Mouse (Mus musculus): ENCODE data around the gene A630076J17Rik.

A630076J17Rik gene

GRCm38 (mm10) chr3:107230527-107230926 lies at the start of gene A630076J17Rik:
Gene A630076J17Rik (plus strand): TSS chr3:107230614.
- no peak for DNase-seq (ENCODE audit: low read depth in 2 of 2, low spot score in 2 of 2)

DNA sequence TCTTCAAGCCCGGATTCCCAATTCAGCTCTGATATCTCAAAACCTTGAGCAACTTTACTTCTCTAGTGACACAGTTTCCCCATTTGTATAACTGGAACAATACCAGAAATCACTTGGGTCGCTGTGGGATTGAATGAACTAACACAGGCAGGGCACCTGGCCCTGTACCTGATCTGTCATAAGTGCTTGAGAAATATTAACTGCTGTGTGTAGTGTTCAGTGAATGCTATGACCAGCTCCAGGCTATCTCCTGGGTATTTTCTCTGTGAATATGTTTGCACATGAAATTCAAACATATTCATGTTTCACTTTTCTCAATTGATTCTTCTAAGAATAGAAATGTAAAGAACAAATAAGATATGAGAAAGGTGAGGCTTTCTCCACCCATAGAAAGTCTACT lies 49.6 kb upstream of the A630076J17Rik start:
- DNase-seq (ENCODE audit: low read depth in 2 of 2, low spot score in 2 of 2) = no peak

DNA sequence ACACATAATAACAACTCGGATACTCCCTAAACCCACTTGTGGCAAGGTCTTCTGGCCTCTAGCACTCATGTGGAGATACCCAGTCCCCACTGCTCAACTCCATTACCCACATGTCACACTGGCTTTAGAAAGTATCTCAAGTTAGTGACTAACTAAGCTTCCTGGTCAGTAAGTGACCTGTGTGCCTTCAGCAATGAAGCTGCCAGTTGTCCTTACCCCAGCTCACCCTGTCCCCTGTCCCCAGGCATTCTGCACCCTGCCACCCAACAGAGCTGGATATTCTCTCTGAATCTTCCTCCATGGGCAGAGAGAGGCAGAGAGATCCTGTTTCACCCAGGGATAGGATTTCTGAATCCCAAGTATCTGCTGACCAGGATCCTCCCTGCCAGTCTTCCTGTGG lies 47.7 kb upstream of the A630076J17Rik start, which contains the start of gene Kcna10:
TSS of gene Kcna10 (plus strand) at position 301 of the 400 bp plus-strand sequence.
- no peak for DNase-seq (ENCODE audit: low read depth in 2 of 2, low spot score in 2 of 2)

- DNase-seq (ENCODE audit: low read depth in 2 of 2, low spot score in 2 of 2) = no peak
Measured at GRCm38 (mm10) chr3:107183178-107183577, 47.2 kb upstream of the A630076J17Rik start.

DNA sequence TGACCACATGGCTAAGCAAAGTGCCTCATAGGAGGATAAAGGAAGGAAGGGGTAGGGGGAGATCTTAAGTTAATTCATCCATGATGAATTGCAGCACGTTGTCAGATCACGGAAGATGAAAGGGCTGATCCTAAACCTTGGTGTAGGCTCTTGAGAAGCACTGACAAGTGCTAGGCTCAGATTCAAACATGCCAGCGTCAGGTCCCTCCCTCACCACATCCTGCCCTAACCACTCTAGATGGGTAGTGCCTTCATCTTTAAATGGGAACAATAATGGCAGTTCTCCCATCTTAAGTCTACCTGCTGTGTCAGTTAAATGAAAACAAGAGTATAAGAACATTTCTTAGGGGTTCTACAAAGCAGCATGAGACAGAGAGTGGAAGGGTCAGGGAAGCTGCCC lies 44.8 kb upstream of the A630076J17Rik start:
- DNase-seq (ENCODE audit: low read depth in 2 of 2, low spot score in 2 of 2) = peak; percentile 18 to 37

GRCm38 (mm10) chr3:107187022-107187421 lies 43.4 kb upstream of the A630076J17Rik start:
- DNase-seq (ENCODE audit: low read depth in 2 of 2, low spot score in 2 of 2) = no peak

DNA sequence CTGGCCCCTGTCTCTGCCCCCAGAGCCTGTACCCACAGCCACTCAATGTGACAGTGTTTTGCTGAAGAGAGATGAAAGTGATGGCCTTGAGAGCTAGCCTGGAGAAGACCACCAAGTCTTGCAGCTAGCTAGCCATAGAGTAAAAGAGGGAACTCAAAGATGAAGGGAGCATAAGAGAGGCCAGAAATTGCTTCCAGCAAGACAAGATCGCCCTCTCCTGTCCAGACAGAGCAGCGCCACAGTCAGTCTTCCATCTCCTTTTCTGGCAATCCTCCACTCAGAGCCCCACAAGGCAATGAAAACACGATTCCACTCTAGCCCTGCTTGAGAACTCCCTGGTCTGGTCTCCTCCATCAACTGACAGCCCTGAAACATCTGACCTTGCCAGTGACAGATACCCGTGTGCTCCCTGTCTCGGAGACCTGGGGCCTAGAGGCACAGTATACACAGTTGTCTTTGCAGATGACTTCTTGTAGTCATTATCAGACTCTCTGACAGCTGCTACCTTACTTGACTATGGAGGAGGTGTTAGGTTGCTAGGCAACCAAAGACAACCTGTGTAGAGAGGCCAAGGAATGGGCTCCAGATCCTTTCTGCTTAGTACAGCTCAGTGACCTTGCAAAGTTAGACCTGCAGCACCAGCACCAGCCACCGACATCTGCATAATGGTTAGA lies 42.1 kb upstream of the A630076J17Rik start:
- DNase-seq (ENCODE audit: low read depth in 2 of 2, low spot score in 2 of 2) = peak; percentile 19 to 35

DNA sequence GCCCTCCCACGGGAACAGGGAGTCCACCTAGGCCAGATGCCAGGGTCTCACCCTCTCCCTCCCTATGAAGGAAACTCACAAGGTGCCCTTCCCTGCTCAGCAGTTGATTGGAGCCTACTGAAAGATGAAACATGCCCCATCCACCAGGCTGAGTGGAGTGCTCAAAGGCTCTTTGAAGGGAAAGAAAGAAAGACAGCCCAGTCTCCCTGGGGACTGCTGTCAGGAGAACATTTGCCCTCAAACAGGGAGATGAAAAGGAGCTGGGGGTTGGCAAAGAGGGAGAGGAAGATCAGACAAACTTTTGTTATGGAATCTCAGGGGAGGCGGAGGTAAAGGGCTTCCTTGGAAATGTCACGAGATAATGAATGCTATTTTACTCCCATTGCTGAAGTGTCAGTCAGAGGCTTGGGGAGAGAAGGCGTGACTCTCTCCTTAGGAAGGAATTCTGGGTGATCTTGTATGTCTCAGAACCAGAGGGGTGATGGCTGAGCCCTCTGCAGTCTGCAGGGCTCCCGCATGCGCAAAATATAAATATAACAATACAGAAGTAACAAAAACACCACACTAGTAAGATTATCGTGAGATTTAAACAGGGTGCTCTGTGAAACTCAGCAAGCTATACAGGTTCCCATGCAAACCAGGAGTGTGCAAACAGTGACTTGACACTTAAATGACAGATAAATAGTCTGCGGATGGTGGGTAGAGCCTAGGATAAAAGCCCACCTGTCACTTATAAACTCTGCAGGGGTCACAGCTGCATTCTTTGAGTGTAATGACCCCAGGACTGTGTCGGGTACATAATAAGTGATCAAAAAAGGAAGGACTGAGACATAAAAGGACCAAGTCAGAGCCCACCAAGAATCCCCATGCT lies 28.9 kb upstream of the A630076J17Rik start:
- no peak for DNase-seq (ENCODE audit: low read depth in 2 of 2, low spot score in 2 of 2)

DNA sequence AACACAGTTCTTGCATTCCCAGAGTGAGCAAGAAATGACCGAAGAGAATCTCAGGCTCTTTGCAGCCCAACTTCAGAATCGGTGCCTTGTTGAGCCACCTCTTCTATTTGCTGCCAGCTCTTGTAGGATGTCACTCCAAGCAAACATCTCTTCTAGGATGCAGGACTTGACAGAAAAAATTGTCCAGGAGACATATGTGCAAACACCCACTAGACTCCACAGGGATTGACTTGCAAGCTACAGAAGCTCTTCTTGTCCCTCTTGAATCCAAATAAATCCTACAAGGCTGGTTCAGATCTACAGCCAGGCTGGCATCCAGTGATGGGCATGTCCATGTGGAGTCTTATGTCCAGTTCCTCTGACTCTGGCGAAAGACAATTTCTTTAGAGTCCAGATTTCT lies 26.0 kb upstream of the A630076J17Rik start:
- no peak for DNase-seq (ENCODE audit: low read depth in 2 of 2, low spot score in 2 of 2)

DNA sequence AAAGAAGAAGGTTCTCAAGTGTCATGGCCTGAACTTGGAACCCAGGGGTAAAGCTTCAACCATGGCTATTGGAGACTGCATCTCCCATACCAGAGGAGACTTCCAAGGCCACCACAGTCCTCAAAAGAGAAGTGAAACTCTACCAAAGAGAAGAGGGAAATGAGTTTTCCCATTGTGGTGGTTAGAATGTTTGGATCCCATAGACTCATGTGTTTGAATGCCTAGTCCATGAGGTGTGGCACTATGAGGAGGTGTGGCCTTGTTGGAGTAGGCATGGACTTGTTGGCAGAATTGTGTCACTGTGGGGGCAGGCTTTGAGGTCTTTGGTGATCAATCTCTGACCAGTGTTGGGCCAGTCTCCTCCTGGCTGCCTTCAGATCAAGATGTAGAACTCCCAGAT lies 25.2 kb upstream of the A630076J17Rik start:
- DNase-seq (ENCODE audit: low read depth in 2 of 2, low spot score in 2 of 2) = no peak

- peak; percentile 55 to 65 for DNase-seq (ENCODE audit: low read depth in 2 of 2, low spot score in 2 of 2)
Measured at GRCm38 (mm10) chr3:107205994-107206393, 24.4 kb upstream of the A630076J17Rik start.

DNA sequence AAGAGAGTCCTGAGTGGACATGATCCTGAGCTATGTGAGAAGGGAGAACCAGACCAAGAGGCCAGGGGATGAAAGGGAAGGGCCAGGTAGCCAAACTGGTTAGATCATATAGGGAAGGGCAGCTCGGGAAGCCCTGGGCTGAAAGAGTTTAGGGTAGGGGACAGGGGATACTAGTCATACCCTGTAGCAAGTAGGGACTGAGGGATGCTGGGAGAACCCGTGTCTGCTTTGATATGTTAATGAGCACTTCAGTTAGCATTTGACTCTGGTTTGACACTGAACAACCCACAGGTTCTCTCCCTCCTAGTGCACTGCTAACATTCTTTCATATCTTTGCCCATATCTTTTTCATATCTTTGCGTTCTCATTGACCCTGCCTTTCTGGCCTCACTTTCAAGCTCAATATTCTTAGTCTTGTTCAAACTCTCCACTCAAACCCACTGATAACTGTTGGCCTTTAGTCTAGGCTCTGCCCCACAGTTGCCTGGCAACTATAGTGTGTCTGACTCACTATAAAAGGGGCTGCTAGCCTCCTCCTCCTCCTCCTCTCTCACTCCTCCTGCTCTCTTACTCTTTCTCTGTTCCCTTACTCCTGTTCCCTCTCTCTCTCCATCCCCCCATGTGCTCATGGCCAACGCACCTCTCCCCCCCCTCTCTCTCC lies 23.8 kb upstream of the A630076J17Rik start:
- DNase-seq (ENCODE audit: low read depth in 2 of 2, low spot score in 2 of 2) = no peak

DNA sequence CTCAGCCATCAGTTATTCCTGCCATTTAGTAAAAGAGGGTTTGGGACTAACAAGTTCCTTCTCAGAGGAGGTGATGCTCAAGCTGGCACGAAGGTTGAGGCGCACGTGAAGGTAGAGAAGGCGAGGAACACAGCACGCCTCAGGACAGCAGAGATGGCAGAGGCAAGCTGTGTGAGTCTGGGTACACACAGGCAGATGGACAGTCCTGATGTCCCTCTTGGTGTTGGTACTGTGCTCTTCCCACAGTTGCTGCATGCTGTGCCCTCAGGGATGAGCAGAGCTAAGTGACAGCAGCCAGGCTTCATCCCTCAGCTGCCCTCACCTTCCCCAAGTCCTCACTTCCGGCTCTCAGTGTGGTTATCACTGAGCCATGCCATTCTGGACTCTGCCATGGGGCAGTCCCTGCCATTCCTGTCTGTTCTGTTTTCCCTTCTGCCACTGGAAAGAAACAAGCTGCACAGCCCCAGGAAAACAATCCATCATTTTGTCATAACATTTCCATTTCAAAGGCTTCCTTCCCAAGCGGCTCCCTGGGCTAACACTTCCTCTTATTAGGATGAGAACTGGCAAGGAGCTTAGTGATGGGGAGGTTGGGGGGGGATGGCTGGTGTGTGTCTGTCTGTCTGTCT lies 22.7 kb upstream of the A630076J17Rik start:
- DNase-seq (ENCODE audit: low read depth in 2 of 2, low spot score in 2 of 2) = no peak

DNA sequence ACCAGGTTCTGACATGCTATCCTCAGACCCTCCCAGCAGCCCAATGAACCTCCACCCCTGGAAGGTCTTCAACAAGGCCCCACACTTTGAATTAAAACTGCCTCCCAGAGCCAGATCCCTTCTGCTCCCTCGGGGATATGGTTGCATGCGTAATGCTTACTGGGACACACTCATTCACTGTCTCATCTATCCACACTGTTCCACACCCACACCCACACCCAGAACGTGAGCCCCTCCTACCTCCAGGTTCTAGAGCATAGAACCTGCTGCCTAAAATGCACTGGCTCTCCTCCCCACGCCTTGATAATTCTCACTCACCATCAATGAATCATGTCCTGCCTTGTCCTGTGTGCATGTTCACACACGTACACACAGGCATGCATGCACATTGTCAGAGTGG lies 15.8 kb upstream of the A630076J17Rik start:
- DNase-seq (ENCODE audit: low read depth in 2 of 2, low spot score in 2 of 2) = no peak

- DNase-seq (ENCODE audit: low read depth in 2 of 2, low spot score in 2 of 2) = no peak
Measured at GRCm38 (mm10) chr3:107216400-107217100, 13.9 kb upstream of the A630076J17Rik start.

- no peak for DNase-seq (ENCODE audit: low read depth in 2 of 2, low spot score in 2 of 2)
Measured at GRCm38 (mm10) chr3:107217101-107217480, 13.3 kb upstream of the A630076J17Rik start.

- DNase-seq (ENCODE audit: low read depth in 2 of 2, low spot score in 2 of 2) = no peak
Measured at GRCm38 (mm10) chr3:107218572-107218971, 11.8 kb upstream of the A630076J17Rik start.

GRCm38 (mm10) chr3:107221608-107222007 lies 8.8 kb upstream of the A630076J17Rik start, which contains the start of gene Cym:
Gene Cym (minus strand): TSS chr3:107221732.
- no peak for DNase-seq (ENCODE audit: low read depth in 2 of 2, low spot score in 2 of 2)

GRCm38 (mm10) chr3:107223230-107223629 lies 7.2 kb upstream of the A630076J17Rik start:
- DNase-seq (ENCODE audit: low read depth in 2 of 2, low spot score in 2 of 2) = no peak

DNA sequence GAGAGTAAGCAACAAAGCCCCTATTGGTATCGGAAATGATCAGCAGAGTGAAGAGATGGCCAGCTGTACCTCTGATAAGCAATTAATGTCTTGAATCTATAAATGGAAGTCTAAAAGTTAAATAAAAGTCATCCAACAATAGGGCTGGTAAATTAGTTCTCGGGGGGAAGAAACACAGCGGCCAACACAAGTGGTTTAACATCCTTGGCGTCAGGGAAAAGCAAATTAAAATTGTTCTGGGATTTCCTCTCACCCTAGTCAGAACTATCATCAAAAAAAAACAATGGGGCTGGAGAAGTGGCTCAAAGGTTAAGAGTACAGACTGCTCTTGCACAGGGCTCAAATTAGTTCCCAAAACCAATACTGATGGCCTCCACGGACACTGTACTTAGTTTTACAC lies 4.6 kb upstream of the A630076J17Rik start:
- DNase-seq (ENCODE audit: low read depth in 2 of 2, low spot score in 2 of 2) = no peak

GRCm38 (mm10) chr3:107229221-107229620 lies 1.2 kb upstream of the A630076J17Rik start:
- DNase-seq (ENCODE audit: low read depth in 2 of 2, low spot score in 2 of 2) = no peak

All from CD8-positive naive resting alpha-beta T cell, adult 2 months (primary cell).